Mouse (Mus musculus) midbrain, embryonic 16.5 days (tissue): ENCODE measurements around the gene Dennd4a. TPM values are rescaled to one million over a fixed set of nuclear protein-coding genes. Genes with fewer than 3 reads are reported as not detected.

Experiments used
- ATAC-seq: fragments of 200-750 bp; cut with Nextera tagmentation; 2 replicates; pipeline ENCODE4 v1.8.0; 2017; ENCODE audit warnings: moderate TSS enrichment
- H3K27ac ChIP-seq: fragments of 300-500 bp; sonication (generic); 2 replicates; pipeline ENCODE4 v1.5.1; 2014; ENCODE audit warnings: mild to moderate bottlenecking, low read length, mixed read lengths
- H3K27me3 ChIP-seq: fragments of 300-500 bp; sonication (generic); 2 replicates; pipeline ENCODE4 v1.6.1; 2014; ENCODE audit warnings: low read depth, low read length, mixed read lengths; ENCODE audit not compliant: control insufficient read depth, insufficient read depth
- H3K36me3 ChIP-seq: fragments of 300-500 bp; sonication (generic); 2 replicates; pipeline ENCODE4 v1.6.1; 2014; ENCODE audit warnings: mild to moderate bottlenecking, low read length, moderate library complexity, mixed read lengths; ENCODE audit not compliant: control insufficient read depth, insufficient read depth
- H3K4me1 ChIP-seq: fragments of 300-500 bp; sonication (generic); 2 replicates; pipeline ENCODE4 v1.6.1; 2014; ENCODE audit warnings: mild to moderate bottlenecking, low read length, mixed read lengths; ENCODE audit not compliant: control insufficient read depth, insufficient read depth
- H3K4me2 ChIP-seq: fragments of 300-500 bp; sonication (generic); 2 replicates; pipeline ENCODE4 v1.6.1; 2014; ENCODE audit warnings: mild to moderate bottlenecking, low read length, mixed read lengths
- H3K4me3 ChIP-seq: fragments of 300-500 bp; sonication (generic); 2 replicates; pipeline ENCODE4 v1.5.1; 2014; ENCODE audit warnings: low read depth, mild to moderate bottlenecking, low read length, moderate library complexity, mixed read lengths
- H3K9ac ChIP-seq: fragments of 300-500 bp; sonication (generic); 2 replicates; pipeline ENCODE4 v1.6.1; 2014; ENCODE audit warnings: low read depth, low read length, mixed read lengths
- H3K9me3 ChIP-seq: fragments of 300-500 bp; sonication (generic); replicated peaks from 2 replicates; pipeline ENCODE4 v1.6.1; 2014; ENCODE audit warnings: mild to moderate bottlenecking, low read length, mixed read lengths; ENCODE audit not compliant: control insufficient read depth, poor library complexity, severe bottlenecking
- WGBS: fragments of 180-500 bp; shearing (Covaris S2); extraction: QIAGEN DNeasy Blood & Tissue Kit; methylation state at CpG from one replicate; pipeline ENCODE4 v1.1.7; 2014; 5-methylcytosine and 5-hydroxymethylcytosine counted together
- polyA plus RNA-seq: library from polyadenylated mRNA; unstranded; fragments of >200 nt; fragmentation: Nextera tagmentation; extraction: Ambion mirVana; gene quantifications from 2 replicates; pipeline ENCODE4 v1.2.1, GENCODE M21; 2015

The Dennd4a gene
- polyA plus RNA-seq, result 9.6 and 10.2 TPM in 2 replicates

DNA sequence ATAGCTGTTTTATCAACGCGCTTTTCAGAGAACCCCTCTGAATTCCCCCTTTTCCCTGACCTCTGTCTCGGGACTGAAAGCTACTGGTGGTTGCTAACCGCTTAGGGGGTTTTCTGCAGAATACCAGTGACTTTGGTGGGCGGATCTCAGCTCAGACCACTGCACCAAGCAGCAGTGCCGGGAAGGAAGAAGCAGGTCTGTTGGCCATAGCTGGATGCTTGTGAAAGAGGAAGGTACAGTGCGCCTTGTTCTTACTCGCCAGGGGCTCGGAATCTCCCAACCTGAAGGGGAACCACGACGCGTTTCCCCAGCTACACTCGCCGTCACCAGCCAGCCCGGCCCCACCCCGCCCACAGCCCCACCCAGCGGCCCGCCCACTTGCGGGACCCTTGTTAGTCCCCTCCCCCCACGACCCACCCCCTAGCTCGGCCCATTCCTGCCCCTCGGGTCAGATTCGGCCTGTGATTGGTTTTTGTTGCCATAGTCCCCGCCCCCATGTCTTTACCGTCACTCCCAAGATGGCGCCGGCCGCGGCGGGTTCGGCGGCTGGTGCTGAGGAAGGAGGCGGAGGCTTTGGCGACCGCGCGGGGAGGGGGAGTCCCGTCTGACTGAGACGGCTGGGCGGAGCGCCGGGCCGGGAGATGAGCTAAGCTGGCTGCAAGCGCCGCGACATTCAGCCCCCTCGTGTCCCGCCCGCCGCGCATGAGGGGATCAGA is at the start of gene Dennd4a:
Gene Dennd4a, plus strand, starts transcription at position 519 of the 716 bp plus-strand sequence.
- H3K9ac ChIP-seq, result peak within 1 kb of the TSS; percentile 75
- H3K4me1 ChIP-seq, result peaks cover 16% of the 10 kb centered on the region
- 0% methylated on average over 37 of the region's 51 CpGs for WGBS
- no peaks in the 10 kb centered on the region for H3K36me3 ChIP-seq
- H3K27me3 ChIP-seq, result no peaks in the 10 kb centered on the region
- peak within 1 kb of the TSS; percentile 72 for H3K4me2 ChIP-seq
- peak within 1 kb of the TSS; percentile 97 for H3K27ac ChIP-seq
- no peaks in the 10 kb centered on the region for H3K9me3 ChIP-seq
- peak within 1 kb of the TSS; percentile 83 for H3K4me3 ChIP-seq
- ATAC-seq, result peak; percentile 97

GRCm38 (mm10) chr9:64764824-64765223 is 46.3 kb upstream of the Dennd4a start:
- no peaks in the 10 kb centered on the region for H3K27me3 ChIP-seq
- 86% methylated on average over 2 of the region's 2 CpGs for WGBS
- no peak overlapping the region for H3K4me3 ChIP-seq
- H3K27ac ChIP-seq, result no peak overlapping the region
- ATAC-seq, result no peak
- H3K9ac ChIP-seq, result no peak overlapping the region
- H3K4me1 ChIP-seq, result no peaks in the 10 kb centered on the region
- H3K4me2 ChIP-seq, result no peak overlapping the region
- no peaks in the 10 kb centered on the region for H3K9me3 ChIP-seq
- H3K36me3 ChIP-seq, result no peaks in the 10 kb centered on the region

GRCm38 (mm10) chr9:64766136-64766535 is 45.0 kb upstream of the Dennd4a start:
- Histone ChIP-seq H3K4me1 (no peaks in the 10 kb centered on the region), H3K27ac (no peak overlapping the region), H3K27me3 (no peaks in the 10 kb centered on the region), H3K9me3 (no peaks in the 10 kb centered on the region), H3K4me2 (no peak overlapping the region), H3K4me3 (no peak overlapping the region), H3K36me3 (no peaks in the 10 kb centered on the region), H3K9ac (no peak overlapping the region)
- WGBS, result 90% methylated on average over 3 of the region's 3 CpGs
- ATAC-seq, result no peak

DNA sequence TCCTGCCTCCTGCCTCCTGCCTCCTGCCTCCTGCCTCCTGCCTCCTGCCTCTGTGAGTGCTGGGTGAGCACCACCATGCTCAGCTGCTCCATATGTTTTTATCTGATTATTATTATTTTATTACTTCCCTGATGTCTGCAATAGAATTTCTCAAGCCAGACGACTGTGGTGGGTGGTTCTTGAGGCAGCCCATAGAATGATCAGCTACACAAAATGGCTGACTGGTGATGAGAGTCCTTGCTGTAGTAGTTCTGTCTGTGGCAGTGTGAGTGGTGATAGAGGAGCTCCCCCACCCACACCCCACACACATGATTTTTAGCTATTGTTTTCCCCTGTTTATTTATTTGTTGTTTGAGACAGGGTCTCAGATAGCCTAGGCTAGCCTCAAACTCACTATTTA is 43.3 kb upstream of the Dennd4a start:
- no peak for ATAC-seq
- Histone ChIP-seq H3K36me3 (no peaks in the 10 kb centered on the region), H3K27me3 (no peaks in the 10 kb centered on the region), H3K27ac (no peak overlapping the region), H3K4me3 (no peak overlapping the region), H3K9me3 (no peaks in the 10 kb centered on the region), H3K9ac (no peak overlapping the region), H3K4me2 (no peak overlapping the region), H3K4me1 (no peaks in the 10 kb centered on the region)
- whole genome bisulfite sequencing, result 78% methylated on average over 1 of the region's 1 CpGs

DNA sequence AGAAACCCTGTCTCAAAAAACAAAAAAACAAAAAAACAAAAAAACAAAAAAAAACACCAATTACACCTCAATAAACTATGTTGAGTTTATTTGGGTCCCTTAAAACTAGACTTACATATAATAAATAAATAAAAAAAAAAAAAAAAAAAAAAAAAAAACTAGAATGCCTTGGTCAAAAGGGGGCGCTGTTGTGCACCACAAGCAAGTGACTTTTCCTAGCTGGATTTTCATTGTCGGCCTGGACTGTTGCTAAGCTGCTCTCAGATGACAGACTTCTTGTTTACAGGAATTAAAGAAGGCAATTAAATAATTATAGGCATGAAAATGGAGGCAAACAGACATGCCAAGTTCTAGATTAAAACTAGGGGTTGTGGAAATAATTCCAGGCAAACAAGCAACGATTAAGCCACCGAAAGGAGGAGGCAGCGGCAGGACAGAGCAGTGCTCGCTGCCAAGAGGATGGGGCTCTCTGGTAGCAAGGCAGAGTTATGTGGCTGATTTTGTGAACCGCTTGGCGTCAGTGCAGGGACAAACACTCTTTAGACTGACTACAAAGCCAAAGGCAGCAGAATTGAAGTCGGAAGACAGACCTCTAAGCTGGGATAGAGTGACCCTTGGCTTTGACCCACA is 42.0 kb upstream of the Dennd4a start:
- H3K4me1 ChIP-seq, result no peaks in the 10 kb centered on the region
- no peak overlapping the region for H3K4me2 ChIP-seq
- no peaks in the 10 kb centered on the region for H3K36me3 ChIP-seq
- no peaks in the 10 kb centered on the region for H3K27me3 ChIP-seq
- H3K4me3 ChIP-seq, result no peak overlapping the region
- 38% methylated on average over 9 of the region's 9 CpGs for WGBS
- H3K27ac ChIP-seq, result peak overlapping the region; percentile 18; the same call in 1 of the 2 replicates
- H3K9me3 ChIP-seq, result no peaks in the 10 kb centered on the region
- no peak for ATAC-seq
- H3K9ac ChIP-seq, result no peak overlapping the region

GRCm38 (mm10) chr9:64769911-64770310 is 41.2 kb upstream of the Dennd4a start:
- Histone ChIP-seq H3K36me3 (no peaks in the 10 kb centered on the region), H3K27me3 (no peaks in the 10 kb centered on the region), H3K4me3 (no peak overlapping the region), H3K27ac (no peak overlapping the region), H3K4me2 (no peak overlapping the region), H3K4me1 (peaks cover 3% of the 10 kb centered on the region; the same call in 1 of the 2 replicates), H3K9me3 (no peaks in the 10 kb centered on the region), H3K9ac (no peak overlapping the region)
- 90% methylated on average over 6 of the region's 6 CpGs for WGBS
- ATAC-seq, result no peak

DNA sequence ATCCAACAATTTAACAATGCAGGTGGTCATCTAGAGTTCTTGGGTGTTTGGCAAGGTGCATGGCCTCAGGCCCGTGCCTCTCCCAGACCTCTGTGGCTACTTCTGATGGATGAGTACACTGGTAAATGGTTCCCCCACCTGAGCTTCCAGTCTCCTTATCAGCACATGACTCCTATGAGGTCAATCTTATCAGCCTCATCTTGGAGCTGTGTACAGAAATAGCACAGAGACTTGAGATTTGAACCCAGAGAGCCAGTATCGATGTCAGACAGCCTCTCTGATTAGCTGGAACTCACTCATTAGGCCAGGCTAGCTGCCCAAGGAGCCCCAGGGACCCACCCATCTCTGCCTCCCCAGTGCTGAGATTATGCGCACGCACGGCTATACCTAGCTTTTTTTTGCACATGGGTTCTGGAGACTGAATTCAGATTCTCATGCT is 40.7 kb upstream of the Dennd4a start:
- no peak for ATAC-seq
- Histone ChIP-seq H3K9me3 (no peaks in the 10 kb centered on the region), H3K4me3 (no peak overlapping the region), H3K36me3 (no peaks in the 10 kb centered on the region), H3K27me3 (no peaks in the 10 kb centered on the region), H3K9ac (no peak overlapping the region), H3K4me1 (peaks cover 5% of the 10 kb centered on the region; the same call in 1 of the 2 replicates), H3K27ac (no peak overlapping the region), H3K4me2 (no peak overlapping the region)
- 89% methylated on average over 5 of the region's 5 CpGs for WGBS

DNA sequence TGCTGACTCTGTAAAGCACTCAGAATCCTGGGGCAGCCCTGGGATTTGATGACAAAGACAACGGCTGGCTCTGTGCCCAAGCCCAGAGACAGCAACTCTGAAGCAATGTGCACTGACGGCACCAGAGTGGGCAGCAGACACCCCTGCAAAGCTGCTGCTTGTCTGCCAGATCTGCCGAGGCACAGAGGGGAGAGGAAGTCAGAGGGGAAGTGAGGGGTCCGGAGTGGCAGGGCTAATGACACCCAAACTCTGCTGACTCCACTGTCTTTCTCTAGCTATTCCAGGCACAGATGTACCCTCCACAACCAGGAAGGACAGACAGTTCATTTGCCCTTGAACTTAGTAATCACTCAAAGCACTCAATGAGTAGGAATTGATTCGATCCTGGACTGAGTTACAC is 39.9 kb upstream of the Dennd4a start:
- Histone ChIP-seq H3K9ac (no peak overlapping the region), H3K27ac (no peak overlapping the region), H3K9me3 (no peaks in the 10 kb centered on the region), H3K27me3 (no peaks in the 10 kb centered on the region), H3K4me2 (no peak overlapping the region), H3K4me3 (no peak overlapping the region), H3K4me1 (peaks cover 5% of the 10 kb centered on the region; the same call in 1 of the 2 replicates), H3K36me3 (no peaks in the 10 kb centered on the region)
- no peak for ATAC-seq
- WGBS, result 51% methylated on average over 5 of the region's 5 CpGs

DNA sequence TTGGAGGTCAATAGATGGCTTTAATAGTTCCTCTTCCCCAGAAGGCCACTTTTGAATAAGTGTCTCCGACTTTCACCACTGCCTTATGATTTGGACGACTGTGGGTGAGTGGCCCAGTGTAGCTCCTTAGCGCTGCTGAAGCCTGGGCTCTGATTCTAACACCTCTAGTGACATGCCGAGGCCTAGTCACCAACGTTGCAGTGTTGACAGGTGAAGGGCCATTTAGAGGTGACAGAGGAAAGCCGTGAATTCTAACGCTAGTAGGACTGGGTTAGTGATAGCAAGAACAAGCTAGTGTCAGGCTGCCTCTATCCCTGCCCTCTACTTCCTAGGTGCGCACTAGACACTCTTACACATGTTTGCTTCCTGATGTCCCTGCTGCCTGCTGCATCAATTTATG is 37.9 kb upstream of the Dennd4a start:
- 87% methylated on average over 8 of the region's 8 CpGs for WGBS
- Histone ChIP-seq H3K4me2 (no peak overlapping the region), H3K27ac (no peak overlapping the region), H3K4me3 (no peak overlapping the region), H3K4me1 (peaks cover 5% of the 10 kb centered on the region; the same call in 1 of the 2 replicates), H3K9ac (no peak overlapping the region), H3K36me3 (no peaks in the 10 kb centered on the region), H3K9me3 (no peaks in the 10 kb centered on the region), H3K27me3 (no peaks in the 10 kb centered on the region)
- no peak for ATAC-seq
